Mouse (Mus musculus) granulocyte monocyte progenitor cell, adult 5-6 weeks (primary cell): ENCODE measurements at regions not wholly inside any gene's neighbourhood (a gene's known extent, or its start where the extent isn't known, plus 50 kb on each side); places are given as distances from the start of the nearest gene placed in this dataset.

Experiments
- ATAC-seq: replicated peaks from 2 replicates; pipeline ENCODE4 v1.8.0; 2016; ENCODE audit warnings: mild to moderate bottlenecking, moderate TSS enrichment, inconsistent platforms; ENCODE audit not compliant: poor library complexity, severe bottlenecking

GRCm38 (mm10) chr10:53436023-53436475 lies 56.3 kb upstream of the Cep85l start:
- no peak for ATAC-seq

GRCm38 (mm10) chr10:53435181-53435874 lies 55.6 kb upstream of the Cep85l start:
- ATAC-seq = peak; percentile 41

- peak; percentile 91 for ATAC-seq
Measured at GRCm38 (mm10) chr10:53434376-53435171, 54.8 kb upstream of the Cep85l start.

DNA sequence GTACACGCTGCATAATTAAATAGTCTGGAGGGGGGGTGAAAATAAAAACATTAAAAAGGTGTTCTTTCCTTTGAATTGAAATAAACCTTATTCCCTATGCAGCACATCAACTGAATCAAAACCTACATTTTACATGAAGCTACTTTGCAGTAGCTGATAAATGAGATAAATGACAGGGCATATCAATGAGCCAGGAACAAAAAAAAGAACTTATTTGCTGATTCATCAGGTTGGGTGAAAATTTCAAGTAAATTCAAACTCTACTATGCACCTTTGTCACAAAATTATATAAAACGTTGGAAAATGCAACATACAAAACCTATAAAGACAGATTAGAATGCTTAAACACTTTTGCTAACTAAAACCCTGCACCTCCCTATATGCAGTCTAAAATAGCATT lies 53.0 kb upstream of the Cep85l start:
- no peak for ATAC-seq

DNA sequence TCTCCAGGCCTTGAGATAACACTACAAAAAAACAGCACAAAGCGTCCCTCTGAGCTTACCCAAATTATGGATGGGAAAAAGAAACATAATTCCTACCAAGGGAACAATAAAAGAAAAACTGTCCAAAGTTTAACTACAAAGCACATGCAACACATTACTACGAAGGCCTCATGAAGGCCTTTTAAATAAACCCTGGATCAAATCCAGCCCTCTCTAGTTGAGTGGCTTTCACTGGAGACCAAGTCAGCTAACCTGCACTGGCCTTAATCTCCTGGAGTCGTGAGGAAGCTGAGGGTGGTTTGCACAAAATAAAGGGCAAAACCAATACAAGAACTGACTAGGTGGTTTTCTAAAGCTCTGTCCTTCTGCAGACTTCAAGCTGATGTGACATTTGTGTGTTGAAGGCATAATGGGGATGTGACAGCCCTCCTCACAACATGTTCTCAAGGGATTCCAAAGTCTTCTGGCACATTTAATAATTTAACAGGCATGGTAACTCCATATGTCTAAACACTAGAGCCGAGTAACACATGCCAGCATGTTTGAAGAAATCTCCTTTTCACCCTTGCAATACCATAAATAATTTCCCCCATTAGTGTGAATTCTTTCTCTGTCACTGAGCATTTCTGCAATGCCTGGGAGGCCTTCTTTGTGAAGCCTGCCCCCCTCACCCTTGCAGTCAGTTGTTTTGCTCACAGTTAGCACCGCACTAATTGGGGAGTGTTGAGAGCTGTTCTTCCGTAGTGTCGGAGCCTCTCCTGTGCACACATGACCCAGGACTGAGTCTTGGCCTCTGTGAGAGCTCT lies 50.0 kb upstream of the Cep85l start:
- ATAC-seq = no peak
